Mouse (Mus musculus): Measurements from ENCODE around the gene Txnrd2. TPM values are rescaled to one million over a fixed set of nuclear protein-coding genes. Genes with fewer than 3 reads are reported as not detected.
A peak's percentile ranks its signal among the peaks of the same experiment; 100 is the strongest.

Gene Txnrd2
- total and polyA plus RNA-seq, 2 experiments from 2014 or later, result 12.7 to 41.2 TPM

- H3K9ac ChIP-seq (replicated peaks; ENCODE audit: low read depth, low read length), result no peak overlapping the region
- peaks cover 78% of the 10 kb centered on the region for H3K36me3 ChIP-seq (replicated peaks; ENCODE audit: control insufficient read depth, insufficient read depth, low read length)
- no peak overlapping the region for H3K27ac ChIP-seq (ENCODE audit: low read depth)
- no peak for TF ChIP-seq EP300 (IDR thresholded peaks at IDR 0.05; ENCODE audit: low read depth)
- no peak for TF ChIP-seq CTCF (IDR thresholded peaks at IDR 0.05; ENCODE audit: low read depth)
- H3K4me3 ChIP-seq (ENCODE audit: low read depth, low read length), result no peak overlapping the region
- no peaks in the 10 kb centered on the region for H3K27me3 ChIP-seq (ENCODE audit: control insufficient read depth, insufficient read depth, low read length)
- DNase-seq (ENCODE audit: low spot score) (no peak), ATAC-seq (ENCODE audit: insufficient read depth, low read depth) (no peak)
- H3K4me1 ChIP-seq (ENCODE audit: control insufficient read depth, insufficient read depth), result peaks cover 15% of the 10 kb centered on the region
- H3K4me2 ChIP-seq (ENCODE audit: low read depth, low read length), result no peak overlapping the region
- no peaks in the 10 kb centered on the region for H3K9me3 ChIP-seq (replicated peaks; ENCODE audit: control insufficient read depth, low read length)
- WGBS, result 73% methylated on average over 9 of the region's 9 CpGs
Observed at GRCm38 (mm10) chr16:18400028-18400427, 26.2 kb upstream of the Txnrd2 start.

GRCm38 (mm10) chr16:18400472-18401216 is 25.5 kb upstream of the Txnrd2 start:
- WGBS, result 55% methylated on average over 7 of the region's 7 CpGs
- no peak for DNase-seq (ENCODE audit: low spot score)
- H3K9me3 ChIP-seq (replicated peaks; ENCODE audit: control insufficient read depth, low read length), result no peaks in the 10 kb centered on the region
- H3K4me1 ChIP-seq (ENCODE audit: control insufficient read depth, insufficient read depth), result peaks cover 12% of the 10 kb centered on the region
- H3K36me3 ChIP-seq (replicated peaks; ENCODE audit: control insufficient read depth, insufficient read depth, low read length), result peaks cover 81% of the 10 kb centered on the region
- no peak for TF ChIP-seq CTCF (IDR thresholded peaks at IDR 0.05; ENCODE audit: low read depth)
- no peak for TF ChIP-seq EP300 (IDR thresholded peaks at IDR 0.05; ENCODE audit: low read depth)
- no peaks in the 10 kb centered on the region for H3K27me3 ChIP-seq (ENCODE audit: control insufficient read depth, insufficient read depth, low read length)
- no peak overlapping the region for H3K4me3 ChIP-seq (ENCODE audit: low read depth, low read length)
- H3K27ac ChIP-seq (ENCODE audit: low read depth), result no peak overlapping the region
- no peak overlapping the region for H3K4me2 ChIP-seq (ENCODE audit: low read depth, low read length)
- ATAC-seq (ENCODE audit: insufficient read depth, low read depth), result peak; percentile 8; the same call in 1 of the 2 replicates
- no peak overlapping the region for H3K9ac ChIP-seq (replicated peaks; ENCODE audit: low read depth, low read length)

DNA sequence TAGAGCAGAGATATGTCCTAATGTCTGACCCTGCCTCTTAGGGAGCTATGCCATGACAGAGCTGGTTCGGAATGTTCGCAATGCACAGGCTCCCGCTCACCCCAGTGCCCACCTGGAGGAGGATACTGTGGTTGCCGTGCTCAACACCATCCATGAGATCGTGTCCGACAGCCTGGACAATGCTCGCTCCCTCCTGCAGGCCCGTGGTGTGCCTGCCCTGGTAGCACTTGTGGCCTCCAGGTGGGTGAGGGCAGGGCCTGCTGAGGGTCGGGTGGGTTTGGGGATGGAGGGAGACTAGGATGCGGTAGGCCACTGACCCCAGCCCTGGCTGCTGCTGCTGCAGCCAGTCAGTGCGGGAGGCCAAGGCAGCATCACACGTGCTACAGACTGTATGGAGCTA is 22.9 kb upstream of the Txnrd2 start:
- H3K36me3 ChIP-seq (replicated peaks; ENCODE audit: control insufficient read depth, insufficient read depth, low read length), result peaks cover 64% of the 10 kb centered on the region
- TF ChIP-seq EP300 (IDR thresholded peaks at IDR 0.05; ENCODE audit: low read depth), result no peak
- no peak for TF ChIP-seq CTCF (IDR thresholded peaks at IDR 0.05; ENCODE audit: low read depth)

GRCm38 (mm10) chr16:18405091-18405854 is 20.9 kb upstream of the Txnrd2 start:
- Histone ChIP-seq H3K4me1 (ENCODE audit: control insufficient read depth, insufficient read depth) (peaks cover 24% of the 10 kb centered on the region), H3K27ac (ENCODE audit: low read depth) (peak overlapping the region; percentile 16; the same call in 1 of the 2 replicates), H3K9ac (replicated peaks; ENCODE audit: low read depth, low read length) (no peak overlapping the region), H3K4me3 (ENCODE audit: low read depth, low read length) (no peak overlapping the region), H3K9me3 (replicated peaks; ENCODE audit: control insufficient read depth, low read length) (no peaks in the 10 kb centered on the region), H3K27me3 (ENCODE audit: control insufficient read depth, insufficient read depth, low read length) (no peaks in the 10 kb centered on the region), H3K4me2 (ENCODE audit: low read depth, low read length) (no peak overlapping the region), H3K36me3 (replicated peaks; ENCODE audit: control insufficient read depth, insufficient read depth, low read length) (peaks cover 55% of the 10 kb centered on the region)
- ATAC-seq (ENCODE audit: insufficient read depth, low read depth) (no peak), DNase-seq (ENCODE audit: low spot score) (no peak)
- 79% methylated on average over 13 of the region's 13 CpGs for WGBS
- TF ChIP-seq EP300 (IDR thresholded peaks at IDR 0.05; ENCODE audit: low read depth), result no peak
- no peak for TF ChIP-seq CTCF (IDR thresholded peaks at IDR 0.05; ENCODE audit: low read depth)

More for the DNA sequence above, 22.9 kb upstream of the Txnrd2 start:
- no peak for ATAC-seq (ENCODE audit: insufficient read depth, low read depth)
- Histone ChIP-seq H3K9me3 (replicated peaks; ENCODE audit: control insufficient read depth, low read length) (no peaks in the 10 kb centered on the region), H3K9ac (replicated peaks; ENCODE audit: low read depth, low read length) (no peak overlapping the region), H3K27ac (ENCODE audit: low read depth) (no peak overlapping the region), H3K27me3 (ENCODE audit: control insufficient read depth, insufficient read depth, low read length) (no peaks in the 10 kb centered on the region), H3K4me2 (ENCODE audit: low read depth, low read length) (no peak overlapping the region), H3K4me3 (ENCODE audit: low read depth, low read length) (no peak overlapping the region), H3K4me1 (ENCODE audit: control insufficient read depth, insufficient read depth) (peaks cover 22% of the 10 kb centered on the region)
- 82% methylated on average over 12 of the region's 12 CpGs for WGBS
- no peak for DNase-seq (ENCODE audit: low spot score)

DNA sequence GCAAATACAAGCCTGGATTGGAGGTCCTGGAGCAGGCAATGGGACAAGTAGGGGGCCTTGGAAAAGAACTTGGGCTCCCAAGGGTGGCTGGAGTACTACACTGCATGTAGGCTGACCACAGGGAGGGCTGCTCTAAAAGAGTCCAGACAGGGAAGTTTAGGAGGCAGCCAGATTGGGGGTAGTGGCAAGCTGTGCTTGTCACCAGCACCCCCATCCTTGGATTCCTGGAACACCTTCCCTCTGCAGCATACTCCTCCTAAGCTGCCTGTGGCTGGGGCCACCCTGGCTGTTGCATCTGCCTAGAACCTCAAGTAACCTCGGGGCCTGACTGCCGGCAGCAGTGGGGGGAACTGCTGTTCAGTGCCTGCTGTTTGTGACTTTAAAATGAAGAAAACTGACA is 20.3 kb upstream of the Txnrd2 start:
- TF ChIP-seq EP300 (IDR thresholded peaks at IDR 0.05; ENCODE audit: low read depth) (no peak), CTCF (IDR thresholded peaks at IDR 0.05; ENCODE audit: low read depth) (no peak)
- H3K27me3 ChIP-seq (ENCODE audit: control insufficient read depth, insufficient read depth, low read length), result no peaks in the 10 kb centered on the region
- no peak overlapping the region for H3K9ac ChIP-seq (replicated peaks; ENCODE audit: low read depth, low read length)
- H3K4me2 ChIP-seq (ENCODE audit: low read depth, low read length), result no peak overlapping the region
- WGBS, result 59% methylated on average over 2 of the region's 2 CpGs
- ATAC-seq (ENCODE audit: insufficient read depth, low read depth) (no peak), DNase-seq (ENCODE audit: low spot score) (no peak)
- no peak overlapping the region for H3K4me3 ChIP-seq (ENCODE audit: low read depth, low read length)
- H3K9me3 ChIP-seq (replicated peaks; ENCODE audit: control insufficient read depth, low read length), result no peaks in the 10 kb centered on the region
- peaks cover 51% of the 10 kb centered on the region for H3K36me3 ChIP-seq (replicated peaks; ENCODE audit: control insufficient read depth, insufficient read depth, low read length)
- H3K27ac ChIP-seq (ENCODE audit: low read depth), result peak overlapping the region; percentile 16; the same call in 1 of the 2 replicates
- peaks cover 27% of the 10 kb centered on the region for H3K4me1 ChIP-seq (ENCODE audit: control insufficient read depth, insufficient read depth)
